Mouse (Mus musculus): ENCODE measurements at regions not wholly inside any gene's neighbourhood (a gene's known extent, or its start where the extent isn't known, plus 50 kb on each side); places are given as distances from the start of the nearest gene placed in this dataset.
A peak's percentile ranks its signal among the peaks of the same experiment; 100 is the strongest.
"Not testable (repeated sequence)": the region's sequence is repeated elsewhere in the genome, so short reads cannot be mapped to it uniquely, and the experiment has no call there.

- H3K4me3 ChIP-seq = no peak overlapping the region
- H3K4me2 ChIP-seq = no peak overlapping the region
- no peaks in the 10 kb centered on the region for H3K4me1 ChIP-seq (replicated peaks)
- H3K36me3 ChIP-seq = no peaks in the 10 kb centered on the region
- no peak for ATAC-seq (ENCODE audit: low FRiP score)
- WGBS = 64% methylated on average over 2 of the region's 2 CpGs
- no peaks in the 10 kb centered on the region for H3K27me3 ChIP-seq
- H3K9ac ChIP-seq = no peak overlapping the region
- H3K9me3 ChIP-seq = no peaks in the 10 kb centered on the region
- H3K27ac ChIP-seq = no peak overlapping the region
Observed at GRCm38 (mm10) chr10:23733679-23734078, 53.4 kb downstream of the Rps12 start.

- H3K27ac ChIP-seq; H3K4me3 ChIP-seq; H3K9me3 ChIP-seq; H3K36me3 ChIP-seq; H3K27me3 ChIP-seq; H3K4me1 ChIP-seq (replicated peaks); H3K9ac ChIP-seq: not testable (repeated sequence)
- ATAC-seq (ENCODE audit: low FRiP score) = peak; percentile 66
- H3K4me2 ChIP-seq = 0 out of 2 replicates have a peak overlapping the region, but pooled peaks have one; percentile 4
- 93% methylated on average over 28 of the region's 28 CpGs for WGBS
Observed at GRCm38 (mm10) chr10:23725960-23726714, 60.9 kb downstream of the Rps12 start.

GRCm38 (mm10) chr10:23718124-23718523 lies 69.0 kb downstream of the Rps12 start:
- WGBS = 40% methylated on average over 7 of the region's 7 CpGs
- H3K4me2 ChIP-seq = no peak overlapping the region
- H3K4me1 ChIP-seq (replicated peaks) = no peaks in the 10 kb centered on the region
- no peaks in the 10 kb centered on the region for H3K27me3 ChIP-seq
- H3K27ac ChIP-seq = no peak overlapping the region
- H3K9ac ChIP-seq = no peak overlapping the region
- no peak overlapping the region for H3K4me3 ChIP-seq
- H3K36me3 ChIP-seq = no peaks in the 10 kb centered on the region
- H3K9me3 ChIP-seq = no peaks in the 10 kb centered on the region
- no peak for ATAC-seq (ENCODE audit: low FRiP score)

- no peak overlapping the region for H3K4me3 ChIP-seq
- peaks cover 6% of the 10 kb centered on the region for H3K4me1 ChIP-seq (replicated peaks)
- WGBS = 90% methylated on average over 10 of the region's 10 CpGs
- ATAC-seq (ENCODE audit: low FRiP score) = no peak
- H3K4me2 ChIP-seq = no peak overlapping the region
- H3K27ac ChIP-seq = no peak overlapping the region
- H3K9ac ChIP-seq = no peak overlapping the region
- H3K27me3 ChIP-seq = no peaks in the 10 kb centered on the region
- no peaks in the 10 kb centered on the region for H3K9me3 ChIP-seq
- H3K36me3 ChIP-seq = no peaks in the 10 kb centered on the region
Observed at GRCm38 (mm10) chr10:23715511-23715910, 71.6 kb downstream of the Rps12 start.

- Histone ChIP-seq H3K4me3 (no peak overlapping the region), H3K9ac (no peak overlapping the region), H3K4me1 (replicated peaks) (peaks cover 6% of the 10 kb centered on the region), H3K27me3 (no peaks in the 10 kb centered on the region), H3K36me3 (no peaks in the 10 kb centered on the region), H3K27ac (no peak overlapping the region), H3K9me3 (no peaks in the 10 kb centered on the region), H3K4me2 (no peak overlapping the region)
- no peak for ATAC-seq (ENCODE audit: low FRiP score)
- WGBS = 97% methylated on average over 7 of the region's 7 CpGs
Observed at GRCm38 (mm10) chr10:23715101-23715500, 72.0 kb downstream of the Rps12 start.

GRCm38 (mm10) chr10:23712691-23713378 lies 74.2 kb downstream of the Rps12 start:
- peak; percentile 46; the same call in 1 of the 2 replicates for ATAC-seq (ENCODE audit: low FRiP score)
- WGBS = 79% methylated on average over 5 of the region's 5 CpGs

GRCm38 (mm10) chr10:23711416-23712171 lies 75.5 kb downstream of the Rps12 start:
- ATAC-seq (ENCODE audit: low FRiP score) = no peak
- Histone ChIP-seq H3K4me1 (replicated peaks) (peaks cover 6% of the 10 kb centered on the region), H3K27ac (no peak overlapping the region), H3K36me3 (no peaks in the 10 kb centered on the region), H3K9ac (no peak overlapping the region), H3K4me3 (no peak overlapping the region), H3K9me3 (no peaks in the 10 kb centered on the region), H3K4me2 (no peak overlapping the region), H3K27me3 (no peaks in the 10 kb centered on the region)
- 70% methylated on average over 6 of the region's 6 CpGs for WGBS

More at GRCm38 (mm10) chr10:23712691-23713378, 74.2 kb downstream of the Rps12 start:
- H3K27me3 ChIP-seq = no peaks in the 10 kb centered on the region
- no peaks in the 10 kb centered on the region for H3K36me3 ChIP-seq
- no peak overlapping the region for H3K4me3 ChIP-seq
- peaks cover 6% of the 10 kb centered on the region for H3K4me1 ChIP-seq (replicated peaks)
- no peaks in the 10 kb centered on the region for H3K9me3 ChIP-seq
- no peak overlapping the region for H3K4me2 ChIP-seq
- no peak overlapping the region for H3K27ac ChIP-seq
- no peak overlapping the region for H3K9ac ChIP-seq

GRCm38 (mm10) chr10:23710999-23711398 lies 76.1 kb downstream of the Rps12 start:
- peaks cover 6% of the 10 kb centered on the region for H3K4me1 ChIP-seq (replicated peaks)
- H3K36me3 ChIP-seq = no peaks in the 10 kb centered on the region
- H3K27ac ChIP-seq = no peak overlapping the region
- H3K9ac ChIP-seq = no peak overlapping the region
- H3K27me3 ChIP-seq = no peaks in the 10 kb centered on the region
- 89% methylated on average over 6 of the region's 6 CpGs for WGBS
- no peak overlapping the region for H3K4me2 ChIP-seq
- no peak overlapping the region for H3K4me3 ChIP-seq
- no peak for ATAC-seq (ENCODE audit: low FRiP score)
- no peaks in the 10 kb centered on the region for H3K9me3 ChIP-seq

- Histone ChIP-seq H3K27ac (no peak overlapping the region), H3K27me3 (no peaks in the 10 kb centered on the region), H3K36me3 (no peaks in the 10 kb centered on the region), H3K4me1 (replicated peaks) (peaks cover 6% of the 10 kb centered on the region), H3K4me2 (no peak overlapping the region), H3K9me3 (no peaks in the 10 kb centered on the region), H3K9ac (no peak overlapping the region), H3K4me3 (no peak overlapping the region)
- WGBS = 90% methylated on average over 8 of the region's 8 CpGs
- ATAC-seq (ENCODE audit: low FRiP score) = no peak
Observed at GRCm38 (mm10) chr10:23708261-23708660, 78.8 kb downstream of the Rps12 start.

- Histone ChIP-seq H3K9ac (no peak overlapping the region), H3K9me3 (no peaks in the 10 kb centered on the region), H3K4me2 (no peak overlapping the region), H3K27ac (no peak overlapping the region), H3K27me3 (no peaks in the 10 kb centered on the region), H3K4me1 (replicated peaks) (peaks cover 6% of the 10 kb centered on the region), H3K4me3 (no peak overlapping the region), H3K36me3 (no peaks in the 10 kb centered on the region)
- WGBS = 76% methylated on average over 3 of the region's 3 CpGs
- ATAC-seq (ENCODE audit: low FRiP score) = no peak
Observed at GRCm38 (mm10) chr10:23707141-23707540, 79.9 kb downstream of the Rps12 start.

GRCm38 (mm10) chr10:23704048-23704447 lies 83.0 kb downstream of the Rps12 start:
- H3K27ac ChIP-seq = no peak overlapping the region
- no peaks in the 10 kb centered on the region for H3K4me1 ChIP-seq (replicated peaks)
- H3K9ac ChIP-seq = no peak overlapping the region
- H3K27me3 ChIP-seq = no peaks in the 10 kb centered on the region
- H3K9me3 ChIP-seq = no peaks in the 10 kb centered on the region
- H3K36me3 ChIP-seq = no peaks in the 10 kb centered on the region
- H3K4me2 ChIP-seq = no peak overlapping the region
- no peak for ATAC-seq (ENCODE audit: low FRiP score)
- WGBS = 76% methylated on average over 1 of the region's 1 CpGs
- H3K4me3 ChIP-seq = no peak overlapping the region

GRCm38 (mm10) chr10:23691291-23691690 lies 95.8 kb downstream of the Rps12 start:
- no peak overlapping the region for H3K4me2 ChIP-seq
- H3K27ac ChIP-seq = no peak overlapping the region
- 0 out of 2 replicates have a peak, but pooled peaks cover 5% of the 10 kb centered on the region for H3K4me1 ChIP-seq (replicated peaks)
- H3K9ac ChIP-seq = no peak overlapping the region
- no peak for ATAC-seq (ENCODE audit: low FRiP score)
- no peak overlapping the region for H3K4me3 ChIP-seq
- no peaks in the 10 kb centered on the region for H3K9me3 ChIP-seq
- WGBS = 85% methylated on average over 2 of the region's 2 CpGs
- no peaks in the 10 kb centered on the region for H3K36me3 ChIP-seq
- H3K27me3 ChIP-seq = no peaks in the 10 kb centered on the region
